Mouse (Mus musculus): ENCODE data around the gene Carns1.

- TF ChIP-seq POLR2A (IDR thresholded peaks at IDR 0.05; ENCODE audit: borderline replicate concordance, low read depth, low read length) = no peak
- TF ChIP-seq CTCF (IDR thresholded peaks at IDR 0.05; ENCODE audit: low read depth, low read length) = no peak
Observed at GRCm38 (mm10) chr19:4122411-4123370, 52.6 kb downstream of the Carns1 start.
